Mouse (Mus musculus) hematopoietic stem cell, adult 5-6 weeks (primary cell): Measurements from ENCODE around the gene Pde4d. TPM values are rescaled to one million over a fixed set of nuclear protein-coding genes. Genes with fewer than 3 reads are reported as not detected.
A peak's percentile ranks its signal among the peaks of the same experiment; 100 is the strongest.

Experiments
- ATAC-seq, 2 experiments: fragments of 125-278 bp in 1 of 2; replicated peaks in 1 of 2; 2 replicates each; pipeline ENCODE4 v1.8.0; 2016 to 2017; ENCODE audit warnings: inconsistent platforms in 2 of 2, mild to moderate bottlenecking in 2 of 2, moderate number of reproducible peaks in 2 of 2, low read depth in 1 of 2, moderate TSS enrichment in 1 of 2; ENCODE audit not compliant: low FRiP score in 2 of 2, poor library complexity in 2 of 2, severe bottlenecking in 2 of 2, insufficient read depth in 1 of 2, low TSS enrichment in 1 of 2
- total RNA-seq: library from RNA; stranded (forward); fragments of 172-1452, 232-1000 nt; gene quantifications from 2 replicates; pipeline ENCODE4 v1.2.3, GENCODE M21; 2017

The Pde4d gene
- total RNA-seq, 1 experiment from 2014 or later = 29.6 TPM

- ATAC-seq = no peak
Observed at GRCm38 (mm10) chr13:108630576-108630975, 180.8 kb downstream of the Pde4d start.

GRCm38 (mm10) chr13:108631222-108631621, 181.5 kb downstream of the Pde4d start:
- ATAC-seq = no peak

- ATAC-seq = no peak
Observed at GRCm38 (mm10) chr13:108636526-108636925, 186.8 kb downstream of the Pde4d start.

- no peak for ATAC-seq
Observed at GRCm38 (mm10) chr13:108642259-108642658, 192.5 kb downstream of the Pde4d start.

GRCm38 (mm10) chr13:108646801-108647200, 197.1 kb downstream of the Pde4d start:
- peak; percentile 64 for ATAC-seq

GRCm38 (mm10) chr13:108647239-108647638, 197.5 kb downstream of the Pde4d start:
- ATAC-seq = peak; percentile 85 to 91

GRCm38 (mm10) chr13:108654026-108654723, 204.4 kb downstream of the Pde4d start:
- no peak for ATAC-seq

GRCm38 (mm10) chr13:108666579-108666978, 216.8 kb downstream of the Pde4d start:
- ATAC-seq = no peak

- ATAC-seq = peak; percentile 97 to 99
Observed at GRCm38 (mm10) chr13:108667077-108667476, 217.3 kb downstream of the Pde4d start.

GRCm38 (mm10) chr13:108677056-108677455, 227.3 kb downstream of the Pde4d start:
- ATAC-seq = no peak

- no peak for ATAC-seq
Observed at GRCm38 (mm10) chr13:108683018-108683417, 233.3 kb downstream of the Pde4d start.

- ATAC-seq = no peak
Observed at GRCm38 (mm10) chr13:108685817-108686216, 236.1 kb downstream of the Pde4d start.

GRCm38 (mm10) chr13:108686262-108686661, 236.5 kb downstream of the Pde4d start:
- peak; percentile 17 to 42; a peak in 2 of 4 replicates for ATAC-seq

GRCm38 (mm10) chr13:108686807-108687206, 237.1 kb downstream of the Pde4d start:
- ATAC-seq = peak; percentile 58 to 59; a peak in 1 of 4 replicates

GRCm38 (mm10) chr13:108692883-108693550, 243.3 kb downstream of the Pde4d start:
- no peak for ATAC-seq

- no peak for ATAC-seq
Observed at GRCm38 (mm10) chr13:108705441-108705840, 255.7 kb downstream of the Pde4d start.

- ATAC-seq = peak; percentile 93 to 97
Observed at GRCm38 (mm10) chr13:108714032-108714431, 264.3 kb downstream of the Pde4d start.

GRCm38 (mm10) chr13:108715029-108715428, 265.3 kb downstream of the Pde4d start:
- peak; percentile 74 to 86 for ATAC-seq

- no peak for ATAC-seq
Observed at GRCm38 (mm10) chr13:108722234-108722633, 272.5 kb downstream of the Pde4d start.
